Mouse (Mus musculus): ENCODE results near the gene Ptprq. TPM values are rescaled to one million over a fixed set of nuclear protein-coding genes. Genes with fewer than 3 reads are reported as not detected.

The Ptprq gene
- total and polyA plus RNA-seq, 2 experiments from 2014 or later = 0.11 TPM; not detected in 1

- no peak for TF ChIP-seq EP300 (IDR thresholded peaks at IDR 0.05; ENCODE audit: low read depth)
- no peak for TF ChIP-seq CTCF (IDR thresholded peaks at IDR 0.05; ENCODE audit: low read depth)
Measured at GRCm38 (mm10) chr10:107492867-107493579, 226.8 kb downstream of the Ptprq start.

DNA sequence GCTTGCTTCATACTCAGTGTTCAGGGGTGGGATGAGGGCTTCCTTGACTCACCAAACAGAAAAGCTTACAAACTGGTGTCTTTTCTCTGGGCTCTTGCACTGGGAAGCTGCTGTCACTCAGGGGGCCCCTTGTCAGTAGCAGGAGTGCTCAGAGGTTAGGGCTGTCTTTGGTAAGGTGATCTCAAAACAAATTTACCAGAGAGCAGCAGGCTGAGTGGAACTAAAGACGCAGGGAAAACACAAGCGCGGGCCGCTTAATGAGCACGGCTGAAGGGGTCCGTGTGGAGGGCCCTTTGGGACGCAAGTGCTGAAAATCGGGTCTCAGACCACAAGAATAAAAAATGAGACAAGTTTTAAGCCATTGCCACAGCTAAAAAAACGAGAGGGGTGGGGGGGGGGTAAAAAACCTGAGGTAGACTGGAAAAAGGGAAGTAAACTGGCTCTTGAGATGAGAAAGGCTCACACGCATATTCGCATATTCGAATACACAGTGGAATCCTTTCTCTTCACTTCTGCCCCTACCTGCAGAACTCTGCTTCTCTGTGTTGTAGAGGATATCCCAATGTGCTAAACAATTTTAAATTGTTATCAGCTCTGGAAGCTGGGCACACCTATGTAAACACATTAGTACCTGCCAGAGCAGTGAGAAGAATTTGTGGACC is 231.1 kb downstream of the Ptprq start:
- Histone ChIP-seq H3K9me3 (replicated peaks; ENCODE audit: control insufficient read depth, low read length) (no peaks in the 10 kb centered on the region), H3K4me2 (ENCODE audit: low read depth, low read length) (0 out of 2 replicates have a peak overlapping the region, but pooled peaks have one; percentile 2), H3K27ac (ENCODE audit: low read depth) (no peak overlapping the region), H3K27me3 (ENCODE audit: control insufficient read depth, insufficient read depth, low read length) (no peaks in the 10 kb centered on the region), H3K4me1 (ENCODE audit: control insufficient read depth, insufficient read depth) (no peaks in the 10 kb centered on the region), H3K9ac (replicated peaks; ENCODE audit: low read depth, low read length) (no peak overlapping the region), H3K36me3 (replicated peaks; ENCODE audit: control insufficient read depth, insufficient read depth, low read length) (no peaks in the 10 kb centered on the region), H3K4me3 (ENCODE audit: low read depth, low read length) (no peak overlapping the region)
- 40% methylated on average over 12 of the region's 12 CpGs for WGBS
- no peak for DNase-seq (ENCODE audit: low spot score)
- TF ChIP-seq CTCF (IDR thresholded peaks at IDR 0.05; ENCODE audit: low read depth) = no peak
- no peak for TF ChIP-seq EP300 (IDR thresholded peaks at IDR 0.05; ENCODE audit: low read depth)
- no peak for ATAC-seq (ENCODE audit: insufficient read depth, low read depth)

More at GRCm38 (mm10) chr10:107492867-107493579, 226.8 kb downstream of the Ptprq start:
- H3K9ac ChIP-seq (replicated peaks; ENCODE audit: low read depth, low read length) = peak overlapping the region; percentile 53; the same call in 1 of the 2 replicates
- H3K36me3 ChIP-seq (replicated peaks; ENCODE audit: control insufficient read depth, insufficient read depth, low read length) = no peaks in the 10 kb centered on the region
- ATAC-seq (ENCODE audit: insufficient read depth, low read depth) (no peak), DNase-seq (ENCODE audit: low spot score) (no peak)
- no peaks in the 10 kb centered on the region for H3K4me1 ChIP-seq (ENCODE audit: control insufficient read depth, insufficient read depth)
- H3K9me3 ChIP-seq (replicated peaks; ENCODE audit: control insufficient read depth, low read length) = no peaks in the 10 kb centered on the region
- H3K27me3 ChIP-seq (ENCODE audit: control insufficient read depth, insufficient read depth, low read length) = no peaks in the 10 kb centered on the region
- peak overlapping the region; percentile 63 for H3K4me2 ChIP-seq (ENCODE audit: low read depth, low read length)
- WGBS = 33% methylated on average over 18 of the region's 18 CpGs
- H3K4me3 ChIP-seq (ENCODE audit: low read depth, low read length) = peak overlapping the region; percentile 39
- H3K27ac ChIP-seq (ENCODE audit: low read depth) = no peak overlapping the region; the same call in 1 of the 2 replicates

- no peaks in the 10 kb centered on the region for H3K4me1 ChIP-seq (ENCODE audit: control insufficient read depth, insufficient read depth)
- no peaks in the 10 kb centered on the region for H3K9me3 ChIP-seq (replicated peaks; ENCODE audit: control insufficient read depth, low read length)
- H3K36me3 ChIP-seq (replicated peaks; ENCODE audit: control insufficient read depth, insufficient read depth, low read length) = no peaks in the 10 kb centered on the region
- 65% methylated on average over 12 of the region's 12 CpGs for WGBS
- H3K27ac ChIP-seq (ENCODE audit: low read depth) = no peak overlapping the region
- ATAC-seq (ENCODE audit: insufficient read depth, low read depth) = no peak
- H3K4me3 ChIP-seq (ENCODE audit: low read depth, low read length) = no peak overlapping the region
- no peak for DNase-seq (ENCODE audit: low spot score)
- H3K27me3 ChIP-seq (ENCODE audit: control insufficient read depth, insufficient read depth, low read length) = no peaks in the 10 kb centered on the region
- no peak for TF ChIP-seq EP300 (IDR thresholded peaks at IDR 0.05; ENCODE audit: low read depth)
- no peak for TF ChIP-seq CTCF (IDR thresholded peaks at IDR 0.05; ENCODE audit: low read depth)
- H3K9ac ChIP-seq (replicated peaks; ENCODE audit: low read depth, low read length) = no peak overlapping the region
- no peak overlapping the region for H3K4me2 ChIP-seq (ENCODE audit: low read depth, low read length)
Measured at GRCm38 (mm10) chr10:107486770-107487169, 233.1 kb downstream of the Ptprq start.

GRCm38 (mm10) chr10:107485870-107486269 is 234.0 kb downstream of the Ptprq start, which contains the start of gene Myf5:
Myf5 (minus strand) TSS chr10:107486134.
- WGBS = 72% methylated on average over 8 of the region's 8 CpGs
- H3K4me1 ChIP-seq (ENCODE audit: control insufficient read depth, insufficient read depth) = no peaks in the 10 kb centered on the region
- no peaks in the 10 kb centered on the region for H3K27me3 ChIP-seq (ENCODE audit: control insufficient read depth, insufficient read depth, low read length)
- no peak within 1 kb of the TSS for H3K4me2 ChIP-seq (ENCODE audit: low read depth, low read length)
- TF ChIP-seq CTCF (IDR thresholded peaks at IDR 0.05; ENCODE audit: low read depth) (no peak), EP300 (IDR thresholded peaks at IDR 0.05; ENCODE audit: low read depth) (no peak)
- H3K9ac ChIP-seq (replicated peaks; ENCODE audit: low read depth, low read length) = no peak within 1 kb of the TSS
- ATAC-seq (ENCODE audit: insufficient read depth, low read depth) (no peak), DNase-seq (ENCODE audit: low spot score) (no peak)
- no peaks in the 10 kb centered on the region for H3K9me3 ChIP-seq (replicated peaks; ENCODE audit: control insufficient read depth, low read length)
- H3K27ac ChIP-seq (ENCODE audit: low read depth) = no peak within 1 kb of the TSS
- H3K36me3 ChIP-seq (replicated peaks; ENCODE audit: control insufficient read depth, insufficient read depth, low read length) = no peaks in the 10 kb centered on the region
- H3K4me3 ChIP-seq (ENCODE audit: low read depth, low read length) = no peak within 1 kb of the TSS

DNA sequence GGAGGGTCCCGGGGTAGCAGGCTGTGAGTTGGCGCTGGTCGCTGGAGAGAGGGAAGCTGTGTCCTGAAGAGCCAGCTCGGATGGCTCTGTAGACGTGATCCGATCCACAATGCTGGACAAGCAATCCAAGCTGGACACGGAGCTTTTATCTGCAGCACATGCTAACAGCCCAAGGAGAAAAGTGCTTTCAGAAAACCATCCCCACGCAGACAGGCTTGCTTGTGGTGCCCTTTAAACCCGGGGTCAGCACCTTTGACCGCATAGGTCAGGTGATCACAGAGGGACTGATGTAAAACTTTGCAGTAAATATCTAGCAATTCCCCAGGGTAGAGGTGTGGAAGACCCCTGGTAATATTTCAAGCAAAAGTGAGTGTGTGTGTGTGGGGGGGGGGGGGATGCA is 235.8 kb downstream of the Ptprq start:
- H3K4me2 ChIP-seq (ENCODE audit: low read depth, low read length) = no peak overlapping the region
- H3K27me3 ChIP-seq (ENCODE audit: control insufficient read depth, insufficient read depth, low read length) = no peaks in the 10 kb centered on the region
- WGBS = 68% methylated on average over 10 of the region's 10 CpGs
- no peak for ATAC-seq (ENCODE audit: insufficient read depth, low read depth)
- no peak overlapping the region for H3K4me3 ChIP-seq (ENCODE audit: low read depth, low read length)
- no peaks in the 10 kb centered on the region for H3K36me3 ChIP-seq (replicated peaks; ENCODE audit: control insufficient read depth, insufficient read depth, low read length)
- no peaks in the 10 kb centered on the region for H3K4me1 ChIP-seq (ENCODE audit: control insufficient read depth, insufficient read depth)
- H3K9ac ChIP-seq (replicated peaks; ENCODE audit: low read depth, low read length) = no peak overlapping the region
- no peak overlapping the region for H3K27ac ChIP-seq (ENCODE audit: low read depth)
- no peak for TF ChIP-seq CTCF (IDR thresholded peaks at IDR 0.05; ENCODE audit: low read depth)
- TF ChIP-seq EP300 (IDR thresholded peaks at IDR 0.05; ENCODE audit: low read depth) = no peak
- H3K9me3 ChIP-seq (replicated peaks; ENCODE audit: control insufficient read depth, low read length) = no peaks in the 10 kb centered on the region
- no peak for DNase-seq (ENCODE audit: low spot score)
